In genomic region chr1:125967671-125968070, GRCm38 (mm10) we compare ENCODE assay signal across 26 mouse cellular contexts. TPM values are rescaled to one million over a fixed set of nuclear protein-coding genes. Genes with fewer than 3 reads are reported as not detected.
"Had no signal": no experiment of that assay in that cellular context is flagged by ENCODE, and none has a peak within 500 bp of the region (broad histone marks: within the 10 kb centered on the region; RNA-seq: fewer than 3 reads in every experiment).

No protein-coding gene starts in this region.

- H3K27me3 ChIP-seq: heart, embryonic 12.5 days; hindbrain, embryonic 13.5 days; hindbrain, embryonic 15.5 days; kidney, embryonic 15.5 days; limb, embryonic 13.5 days; limb, embryonic 15.5 days had no signal

- DNase-seq: forebrain, postnatal 0 days; gastrocnemius, postnatal 14 days; gastrocnemius, postnatal 36 days; heart, adult 18-20 months; heart, postnatal 10 days; kidney, adult 11 months; kidney, adult 2 months; kidney, adult 9 months; kidney, postnatal 14 days; kidney, postnatal 36 days; layer of hippocampus, adult 9-11 months; layer of hippocampus, postnatal 36 days; left cerebral cortex, postnatal 4 days had no signal

- ATAC-seq: forebrain, postnatal 0 days; hindbrain, postnatal 0 days; intestine, embryonic 16.5 days had no signal

- H3K4me2 ChIP-seq: heart, embryonic 12.5 days; hindbrain, embryonic 13.5 days; hindbrain, embryonic 15.5 days; kidney, embryonic 15.5 days; limb, embryonic 13.5 days; limb, embryonic 15.5 days had no signal

- H3K4me1 ChIP-seq: heart, embryonic 12.5 days; kidney, embryonic 15.5 days; limb, embryonic 13.5 days; limb, embryonic 15.5 days had no signal

- H3K9me3 ChIP-seq: heart, embryonic 10.5 days; heart, embryonic 12.5 days; hindbrain, embryonic 13.5 days; hindbrain, embryonic 15.5 days; kidney, embryonic 15.5 days; limb, embryonic 13.5 days; limb, embryonic 15.5 days had no signal

- H3K9ac ChIP-seq: forebrain, postnatal 0 days; heart, embryonic 12.5 days; hindbrain, embryonic 13.5 days; hindbrain, embryonic 15.5 days; kidney, embryonic 15.5 days; limb, embryonic 13.5 days; limb, embryonic 15.5 days had no signal

- H3K4me3 ChIP-seq: heart, embryonic 10.5 days; heart, embryonic 12.5 days; hindbrain, embryonic 13.5 days; hindbrain, embryonic 15.5 days; kidney, embryonic 15.5 days; limb, embryonic 13.5 days; limb, embryonic 15.5 days had no signal

- H3K36me3 ChIP-seq: heart, embryonic 10.5 days; heart, embryonic 12.5 days; hindbrain, embryonic 13.5 days; kidney, embryonic 15.5 days; limb, embryonic 13.5 days; limb, embryonic 15.5 days had no signal

- H3K27ac ChIP-seq: heart, embryonic 10.5 days; hindbrain, embryonic 13.5 days; hindbrain, embryonic 15.5 days; hindbrain, postnatal 0 days; kidney, embryonic 15.5 days; kidney, postnatal 0 days; limb, embryonic 13.5 days; limb, embryonic 15.5 days had no signal

RNA-seq across cellular contexts. Expression of gene Lypd1, which starts 54.8 kb away (rescaled TPM):
- total RNA-seq: gastrocnemius, adult 18-20 months; gastrocnemius, adult 8-10 months; gastrocnemius, postnatal 36 days; hematopoietic stem cell, adult 5-6 weeks had no signal
